ENCODE assay signal across 8 mouse cellular contexts in the genomic region with DNA sequence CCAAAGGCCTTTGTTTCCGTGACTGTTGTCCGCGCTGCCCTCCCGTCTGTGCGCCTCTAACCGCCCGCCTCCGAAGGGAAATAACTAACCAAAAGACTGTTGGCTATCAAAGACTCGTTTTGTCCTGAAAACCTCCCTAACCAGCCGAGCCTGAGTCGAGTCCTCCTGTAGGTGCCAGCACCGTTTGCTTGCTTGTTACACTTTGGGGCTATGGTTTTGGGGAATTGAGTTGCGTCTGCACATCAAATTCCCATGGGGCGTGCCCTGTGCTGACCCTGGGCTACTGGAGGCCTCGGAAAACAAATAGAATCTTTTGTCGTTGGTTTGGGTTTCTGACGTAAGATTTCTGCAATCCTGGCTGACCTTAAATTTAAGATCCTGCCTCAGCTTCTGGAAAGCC. TPM values are rescaled to one million over a fixed set of nuclear protein-coding genes. Genes with fewer than 3 reads are reported as not detected.
DNase-seq lines count a peak whose midpoint lies in the region; ATAC-seq and TF ChIP-seq lines count a peak whose summit lies in the region.

No protein-coding gene starts in this region.

- peak overlapping the region; percentile 77 for H3K9ac ChIP-seq in forebrain, embryonic 13.5 days
- H3K9ac ChIP-seq in midbrain, embryonic 13.5 days (replicated peaks): peak overlapping the region; percentile 63

- peak overlapping the region; percentile 93 for H3K27ac ChIP-seq in forebrain, embryonic 13.5 days
- H3K27ac ChIP-seq in midbrain, embryonic 13.5 days: peak overlapping the region; percentile 94

- no peaks in the 10 kb centered on the region for H3K27me3 ChIP-seq in G1E (ENCODE audit: insufficient read depth, low read length)
- peaks cover under 1% of the 10 kb centered on the region; the same call in 1 of the 2 replicates for H3K27me3 ChIP-seq in forebrain, embryonic 13.5 days
- H3K27me3 ChIP-seq in midbrain, embryonic 13.5 days: no peaks in the 10 kb centered on the region; the same call in 1 of the 2 replicates

- no peak for ATAC-seq in G1E (ENCODE audit: extremely low read depth, insufficient number of reproducible peaks, low FRiP score, poor library complexity, severe bottlenecking)
- no peak for ATAC-seq in forebrain, embryonic 13.5 days
- no peak for ATAC-seq in midbrain, embryonic 13.5 days

- peak; percentile 65 for DNase-seq in adrenal gland, postnatal 14 days
- DNase-seq in adrenal gland, adult (ENCODE audit: inconsistent age in 2 of 2, low spot score in 1 of 2): no peak
- DNase-seq in G1E (ENCODE audit: low spot score): no peak
- DNase-seq in kidney, postnatal 10 days: peak; percentile 77
- no peak for DNase-seq in layer of hippocampus, adult 8-10 months (ENCODE audit: low spot score in 2 of 2)
- DNase-seq in ovary, postnatal 36 days (ENCODE audit: low spot score): no peak

- H3K4me3 ChIP-seq in G1E (ENCODE audit: low read depth, low read length): peak overlapping the region; percentile 93
- H3K4me3 ChIP-seq in forebrain, embryonic 13.5 days: peak overlapping the region; percentile 82
- H3K4me3 ChIP-seq in midbrain, embryonic 13.5 days (replicated peaks): peak overlapping the region; percentile 49

- 1% methylated on average over 17 of the region's 17 CpGs for WGBS in forebrain, embryonic 13.5 days
- 1% methylated on average over 17 of the region's 17 CpGs for whole genome bisulfite sequencing in midbrain, embryonic 13.5 days

- peaks cover 3% of the 10 kb centered on the region; the same call in 1 of the 2 replicates for H3K9me3 ChIP-seq in G1E (replicated peaks)
- H3K9me3 ChIP-seq in forebrain, embryonic 13.5 days (replicated peaks): no peaks in the 10 kb centered on the region
- no peaks in the 10 kb centered on the region for H3K9me3 ChIP-seq in midbrain, embryonic 13.5 days

- peaks cover 73% of the 10 kb centered on the region for H3K4me1 ChIP-seq in G1E (ENCODE audit: insufficient read depth, low read depth, low read length)
- H3K4me1 ChIP-seq in forebrain, embryonic 13.5 days: peaks cover 37% of the 10 kb centered on the region
- peaks cover 41% of the 10 kb centered on the region for H3K4me1 ChIP-seq in midbrain, embryonic 13.5 days (replicated peaks)

- H3K4me2 ChIP-seq in forebrain, embryonic 13.5 days: peak overlapping the region; percentile 64
- H3K4me2 ChIP-seq in midbrain, embryonic 13.5 days (replicated peaks): peak overlapping the region; percentile 62

- no peak for TF ChIP-seq CTCF in G1E (IDR thresholded peaks at IDR 0.05; ENCODE audit: low read depth, low read length)

- H3K36me3 ChIP-seq in G1E (replicated peaks): peaks cover 75% of the 10 kb centered on the region
- H3K36me3 ChIP-seq in forebrain, embryonic 13.5 days (ENCODE audit: poor library complexity, severe bottlenecking): peaks cover 26% of the 10 kb centered on the region
- peaks cover 26% of the 10 kb centered on the region for H3K36me3 ChIP-seq in midbrain, embryonic 13.5 days

RNA-seq across cellular contexts. Expression of a gene that starts 0.8 kb away (rescaled TPM):
- total RNA-seq in adrenal gland, postnatal 14 days (2021): 1,693 and 2,079 TPM in 2 replicates
- total RNA-seq in G1E (2014; fragmentation: Nextera tagmentation): 1,386 and 1,478 TPM in 2 replicates
- 2,356 and 2,406 TPM in 2 replicates for total RNA-seq in G1E (2017)
- 5,469 and 6,084 TPM in 2 replicates for polyA plus RNA-seq in G1E (2012)
- polyA plus RNA-seq in forebrain, embryonic 13.5 days (2015; fragmentation: Nextera tagmentation; extraction: Ambion mirVana): 998 and 1,188 TPM in 2 replicates
- 838 and 877 TPM in 2 replicates for polyA plus RNA-seq in midbrain, embryonic 13.5 days (2015; fragmentation: Nextera tagmentation; extraction: Ambion mirVana)
- total RNA-seq in layer of hippocampus, adult 8-10 months (2022): 1,000 to 10,000 TPM in 1 of 4 experiments, 100 to 1,000 TPM in 3; 731 to 1,022 (median 859) TPM

RNA-seq across cellular contexts. Expression of a gene that starts 5.1 kb away (rescaled TPM):
- 1,189 and 1,386 TPM in 2 replicates for total RNA-seq in adrenal gland, postnatal 14 days (2021)
- total RNA-seq in G1E (2014; fragmentation: Nextera tagmentation) (916 and 1,000 TPM in 2 replicates), G1E (2017) (1,298 and 1,329 TPM in 2 replicates)
- polyA plus RNA-seq in G1E (2012): 151 and 217 TPM in 2 replicates
- 1,342 and 1,406 TPM in 2 replicates for polyA plus RNA-seq in forebrain, embryonic 13.5 days (2015; fragmentation: Nextera tagmentation; extraction: Ambion mirVana)
- 1,074 TPM in 2 replicates for polyA plus RNA-seq in midbrain, embryonic 13.5 days (2015; fragmentation: Nextera tagmentation; extraction: Ambion mirVana)
- 100 to 1,000 TPM; 439 to 619 (median 513) TPM for total RNA-seq in layer of hippocampus, adult 8-10 months (2022)

RNA-seq across cellular contexts. Expression of a gene that starts 6.7 kb away (rescaled TPM):
- total RNA-seq in adrenal gland, postnatal 14 days (2021): not detected in 2 replicates
- total RNA-seq in G1E (2014; fragmentation: Nextera tagmentation) (not detected in 2 replicates), G1E (2017) (0.16 and 0.23 TPM in 2 replicates)
- polyA plus RNA-seq in G1E (2012): 1.0 and 1.3 TPM in 2 replicates
- 0.13 and 0.31 TPM in 2 replicates for polyA plus RNA-seq in forebrain, embryonic 13.5 days (2015; fragmentation: Nextera tagmentation; extraction: Ambion mirVana)
- 0.24 TPM in 1 of 2 replicates, not detected in the other for polyA plus RNA-seq in midbrain, embryonic 13.5 days (2015; fragmentation: Nextera tagmentation; extraction: Ambion mirVana)
- not detected for total RNA-seq in layer of hippocampus, adult 8-10 months (2022)

RNA-seq across cellular contexts. Expression of a gene that starts 6.9 kb away (rescaled TPM):
- total RNA-seq in adrenal gland, postnatal 14 days (2021): 13.3 and 25.0 TPM in 2 replicates
- total RNA-seq in G1E (2014; fragmentation: Nextera tagmentation): 75.7 and 76.5 TPM in 2 replicates
- total RNA-seq in G1E (2017): 41.0 and 48.6 TPM in 2 replicates
- polyA plus RNA-seq in G1E (2012): 31.7 and 38.8 TPM in 2 replicates
- 0.79 and 0.92 TPM in 2 replicates for polyA plus RNA-seq in forebrain, embryonic 13.5 days (2015; fragmentation: Nextera tagmentation; extraction: Ambion mirVana)
- polyA plus RNA-seq in midbrain, embryonic 13.5 days (2015; fragmentation: Nextera tagmentation; extraction: Ambion mirVana): 0.82 and 1.3 TPM in 2 replicates
- total RNA-seq in layer of hippocampus, adult 8-10 months (2022): 10 to 100 TPM; 10.0 to 12.0 (median 10.4) TPM

RNA-seq across cellular contexts. Expression of a gene that starts 24.8 kb away (rescaled TPM):
- 55.6 and 58.5 TPM in 2 replicates for total RNA-seq in adrenal gland, postnatal 14 days (2021)
- 82.8 and 124 TPM in 2 replicates for total RNA-seq in G1E (2014; fragmentation: Nextera tagmentation)
- 60.9 and 68.4 TPM in 2 replicates for total RNA-seq in G1E (2017)
- 46.4 TPM in 2 replicates for polyA plus RNA-seq in G1E (2012)
- polyA plus RNA-seq in forebrain, embryonic 13.5 days (2015; fragmentation: Nextera tagmentation; extraction: Ambion mirVana): 97.5 TPM in 2 replicates
- 93.0 and 96.0 TPM in 2 replicates for polyA plus RNA-seq in midbrain, embryonic 13.5 days (2015; fragmentation: Nextera tagmentation; extraction: Ambion mirVana)
- 10 to 100 TPM; 37.5 to 56.7 (median 46.3) TPM for total RNA-seq in layer of hippocampus, adult 8-10 months (2022)

Comparison
In these comparisons a context has a peak if more than half of its experiments do, and no peak if none do; other contexts are left out.
1. DNase-seq: peak in adrenal gland, postnatal 14 days (single experiment) and kidney, postnatal 10 days (single experiment); none in adrenal gland, adult (0 of 2), G1E (single experiment), layer of hippocampus, adult 8-10 months (0 of 2) and ovary, postnatal 36 days (single experiment).
2. Peak in every context shown above with its lines, with median percentiles within 50 percentile points of each other: H3K4me3 ChIP-seq.